Mouse (Mus musculus) frontal cortex, adult 2 months (tissue): Measurements from ENCODE around the gene Ube2u. TPM values are rescaled to one million over a fixed set of nuclear protein-coding genes. Genes with fewer than 3 reads are reported as not detected.
"Not testable (repeated sequence)": the region's sequence is repeated elsewhere in the genome, so short reads cannot be mapped to it uniquely, and the experiment has no call there.

Experiments
- DNase-seq, 2 experiments: peaks; one replicate each; pipeline ENCODE4 v3.0.0; 2022; ENCODE audit warnings: low spot score in 1 of 2; ENCODE audit errors: extremely low spot score in 1 of 2
- polyA plus RNA-seq: library from polyadenylated mRNA; depleted of rRNA; stranded (reverse); fragments of >200 nt; gene quantifications from 2 replicates; pipeline ENCODE4 v1.2.3, GENCODE M21; 2012; rRNA removed

Ube2u gene
- 0.16 TPM in 1 of 2 replicates, not detected in the other for polyA plus RNA-seq

GRCm38 (mm10) chr4:100478592-100479321 is at the start of gene Ube2u:
Ube2u (plus strand) TSS chr4:100478849.
- DNase-seq: peak; percentile 7 to 30

- DNase-seq: no peak
These were observed 49.2 kb upstream of the Ube2u start for GRCm38 (mm10) chr4:100429371-100429900.

GRCm38 (mm10) chr4:100435281-100436168 is 43.1 kb upstream of the Ube2u start:
- DNase-seq: no peak

GRCm38 (mm10) chr4:100436169-100436547 is 42.5 kb upstream of the Ube2u start:
- DNase-seq: no peak

- DNase-seq: no peak
These were observed 31.8 kb upstream of the Ube2u start for GRCm38 (mm10) chr4:100446897-100447296.

GRCm38 (mm10) chr4:100462493-100463120 is 16.0 kb upstream of the Ube2u start:
- no peak for DNase-seq

GRCm38 (mm10) chr4:100488447-100488846 is 9.8 kb downstream of the Ube2u start:
- DNase-seq: no peak

GRCm38 (mm10) chr4:100495176-100495575 is 16.5 kb downstream of the Ube2u start:
- DNase-seq: no peak

GRCm38 (mm10) chr4:100496521-100496920 is 17.9 kb downstream of the Ube2u start:
- no peak for DNase-seq

GRCm38 (mm10) chr4:100498192-100498591 is 19.5 kb downstream of the Ube2u start:
- peak in 1 of 2 experiments; percentile 8 for DNase-seq

- not testable (repeated sequence) for DNase-seq
These were observed 20.5 kb downstream of the Ube2u start for GRCm38 (mm10) chr4:100499037-100499601.

GRCm38 (mm10) chr4:100503337-100503736 is 24.7 kb downstream of the Ube2u start:
- no peak for DNase-seq

- DNase-seq: no peak
These were observed 39.0 kb downstream of the Ube2u start for GRCm38 (mm10) chr4:100517646-100518045.

- no peak for DNase-seq
These were observed 43.9 kb downstream of the Ube2u start for GRCm38 (mm10) chr4:100522534-100522933.

- DNase-seq: no peak
These were observed 46.1 kb downstream of the Ube2u start for GRCm38 (mm10) chr4:100524741-100525140.

- DNase-seq: no peak
These were observed 47.6 kb downstream of the Ube2u start for GRCm38 (mm10) chr4:100526296-100526695.

GRCm38 (mm10) chr4:100527086-100527485 is 48.4 kb downstream of the Ube2u start:
- DNase-seq: no peak

- DNase-seq: no peak
These were observed 48.9 kb downstream of the Ube2u start for GRCm38 (mm10) chr4:100527554-100528001.

- peak in 1 of 2 experiments; percentile 4 for DNase-seq
These were observed 55.0 kb downstream of the Ube2u start for GRCm38 (mm10) chr4:100533607-100534006.

- DNase-seq: no peak
These were observed 56.3 kb downstream of the Ube2u start for GRCm38 (mm10) chr4:100534946-100535345.
